Mouse (Mus musculus): Measurements from ENCODE around the gene Dop1a.
A peak's percentile ranks its signal among the peaks of the same experiment; 100 is the strongest.
"Not testable (repeated sequence)": the region's sequence is repeated elsewhere in the genome, so short reads cannot be mapped to it uniquely, and the experiment has no call there.

Gene Dop1a

GRCm38 (mm10) chr9:86583740-86584139 is 116.8 kb downstream of the Dop1a start:
- peak; percentile 78 for DNase-seq

DNA sequence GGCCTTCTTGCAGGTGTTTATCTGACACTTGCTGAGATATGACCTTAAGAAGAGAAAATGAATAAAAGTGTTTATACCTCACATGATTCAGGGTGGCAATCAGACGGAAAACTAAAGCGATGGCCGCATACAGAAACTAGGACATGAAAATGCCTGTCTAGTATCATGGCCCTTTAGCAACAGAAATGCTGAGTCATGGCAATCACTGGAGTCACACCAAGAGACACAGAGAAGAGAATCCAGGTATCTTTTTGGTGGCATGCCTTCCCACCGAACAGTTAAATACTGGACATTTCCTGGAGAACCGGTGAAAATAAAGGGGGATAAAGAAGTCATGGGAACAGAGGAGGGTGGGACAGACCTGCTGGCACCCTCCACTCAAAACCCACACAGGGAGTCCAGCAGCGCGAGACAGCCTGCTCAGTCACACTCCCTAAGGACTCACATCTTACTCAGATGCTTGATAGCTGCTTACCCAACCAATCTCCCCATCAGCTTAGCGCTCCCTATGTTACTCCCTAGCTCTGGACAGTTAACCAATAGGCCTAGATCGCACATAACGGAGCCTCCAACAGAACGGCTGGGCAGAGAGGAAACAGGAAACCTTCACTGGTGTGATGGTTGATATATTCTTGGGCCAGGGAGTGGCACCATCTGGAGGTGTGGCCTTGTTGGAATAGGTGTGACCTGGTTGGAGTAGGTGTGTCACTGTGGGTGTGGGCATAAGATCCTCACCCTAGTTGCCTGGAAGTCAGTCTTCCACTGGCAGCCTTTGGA is 120.3 kb downstream of the Dop1a start:
- DNase-seq, result no peak

DNA sequence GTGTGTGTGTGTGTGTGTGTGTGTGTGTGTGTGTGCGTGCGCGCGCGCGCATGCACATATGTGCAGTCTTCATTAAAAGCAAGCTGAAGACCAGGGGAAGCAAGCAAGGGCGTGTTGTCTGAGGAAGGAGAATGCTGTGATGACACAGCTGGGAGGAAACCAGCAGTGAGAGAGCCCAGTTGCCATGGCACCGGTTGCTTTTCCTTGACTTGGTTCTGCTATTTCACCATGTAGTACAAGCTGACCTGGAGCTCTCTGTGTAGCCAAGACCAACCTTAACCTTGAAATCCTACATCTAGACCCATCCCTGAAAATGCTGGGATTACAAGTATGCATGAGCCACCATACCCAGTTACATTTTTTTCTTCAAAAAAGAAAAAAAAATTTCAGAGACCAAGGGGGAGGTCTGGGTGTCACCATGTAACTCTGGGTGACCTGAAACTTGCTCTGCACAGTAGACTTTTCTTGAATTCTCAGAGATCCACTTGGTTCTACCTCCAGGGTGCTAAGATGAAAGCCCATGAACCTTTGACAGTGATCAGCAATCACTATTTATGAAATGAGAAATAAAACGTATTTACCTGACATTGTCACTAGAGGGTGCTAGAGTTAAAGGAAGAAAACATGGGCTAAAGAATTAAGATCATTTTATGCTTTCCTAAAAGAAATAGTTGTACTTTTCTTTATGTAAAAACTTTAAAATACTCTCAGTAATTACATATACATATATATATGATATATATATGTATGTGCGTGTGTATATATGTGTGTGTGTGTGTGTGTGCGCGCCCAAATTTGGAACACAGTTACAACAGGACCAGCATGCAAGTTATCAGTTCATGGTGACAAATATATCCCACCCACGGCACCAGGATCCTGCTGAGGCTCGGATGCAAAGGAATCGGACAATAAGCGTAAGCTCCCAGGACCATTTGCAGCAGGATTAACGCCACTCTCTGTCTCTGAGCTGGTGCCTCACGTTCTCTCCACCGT is 126.0 kb downstream of the Dop1a start:
- no peak for DNase-seq

GRCm38 (mm10) chr9:86594357-86594767 is 127.4 kb downstream of the Dop1a start:
- not testable (repeated sequence) for DNase-seq

GRCm38 (mm10) chr9:86596983-86597382 is 130.0 kb downstream of the Dop1a start:
- DNase-seq, result not testable (repeated sequence)

GRCm38 (mm10) chr9:86599723-86600303 is 132.9 kb downstream of the Dop1a start:
- no peak for DNase-seq

All from lung, postnatal 14 days (tissue).